14 mouse cellular contexts compared by ENCODE assay signal in genomic region chr13:55392933-55393332, GRCm38 (mm10). TPM values are rescaled to one million over a fixed set of nuclear protein-coding genes. Genes with fewer than 3 reads are reported as not detected.
DNase-seq lines count a peak whose midpoint lies in the region; ATAC-seq and TF ChIP-seq lines count a peak whose summit lies in the region.
"Had no signal": no experiment of that assay in that cellular context is flagged by ENCODE, and none has a peak within 500 bp of the region (broad histone marks: within the 10 kb centered on the region; RNA-seq: fewer than 3 reads in every experiment).

No protein-coding gene starts in this region.

- peak; percentile 40 for ATAC-seq in granulocyte monocyte progenitor cell, adult 5-6 weeks (replicated peaks; ENCODE audit: poor library complexity, severe bottlenecking)

- DNase-seq in kidney, adult 2 months = peak; percentile 31
- no peak for DNase-seq in kidney, postnatal 10 days
- DNase-seq in thymus, adult 2 months = peak; percentile 42
- no peak for DNase-seq in thymus, adult 18-20 months
- DNase-seq in embryo, embryonic 10.5 days (ENCODE audit: low spot score) = no peak
- DNase-seq in heart, postnatal 14 days = no peak
- DNase-seq in MN1 (ENCODE audit: low spot score) = no peak
- DNase-seq: cerebellum, adult 18-20 months; layer of hippocampus, postnatal 36 days had no signal

- no peak overlapping the region for H3K4me3 ChIP-seq in kidney, adult 2 months (ENCODE audit: insufficient read depth, low read depth, low read length)
- no peak overlapping the region for H3K4me3 ChIP-seq in thymus, adult 2 months (ENCODE audit: control insufficient read depth, insufficient read depth, low read length)
- H3K4me3 ChIP-seq: embryonic facial prominence, embryonic 15.5 days; neural tube, embryonic 12.5 days had no signal

- H3K4me1 ChIP-seq in kidney, adult 2 months (ENCODE audit: control insufficient read depth, insufficient read depth, low read length) = peaks cover 4% of the 10 kb centered on the region; the same call in 1 of the 2 replicates
- H3K4me1 ChIP-seq in thymus, adult 2 months (replicated peaks; ENCODE audit: control insufficient read depth, insufficient read depth, low read length) = no peaks in the 10 kb centered on the region
- H3K4me1 ChIP-seq: embryonic facial prominence, embryonic 15.5 days; neural tube, embryonic 12.5 days had no signal

- no peak for TF ChIP-seq POLR2A in kidney, adult 2 months (IDR thresholded peaks at IDR 0.05; ENCODE audit: low read depth, low read length)
- TF ChIP-seq POLR2A in thymus, adult 2 months (IDR thresholded peaks at IDR 0.05; ENCODE audit: control insufficient read depth, extremely low read depth, insufficient read depth, low read length, poor library complexity) = no peak

- no peaks in the 10 kb centered on the region for H3K27me3 ChIP-seq in kidney, adult 2 months (replicated peaks; ENCODE audit: control insufficient read depth, insufficient read depth, low read length)
- no peaks in the 10 kb centered on the region; the same call in 1 of the 2 replicates for H3K27me3 ChIP-seq in thymus, adult 2 months (ENCODE audit: control insufficient read depth, insufficient read depth, low read length)
- H3K27me3 ChIP-seq: embryonic facial prominence, embryonic 15.5 days; neural tube, embryonic 12.5 days had no signal

- 79% methylated on average over 4 of the region's 4 CpGs for WGBS in kidney, adult 2 months
- WGBS in thymus, adult 2 months = 83% methylated on average over 4 of the region's 4 CpGs

- no peaks in the 10 kb centered on the region for H3K36me3 ChIP-seq in kidney, adult 2 months (ENCODE audit: control insufficient read depth, insufficient read depth, low read length)
- no peaks in the 10 kb centered on the region for H3K36me3 ChIP-seq in thymus, adult 2 months (ENCODE audit: control insufficient read depth, insufficient read depth, low read length)
- H3K36me3 ChIP-seq: embryonic facial prominence, embryonic 15.5 days; neural tube, embryonic 12.5 days had no signal

- TF ChIP-seq CTCF in kidney, adult 2 months (conservative IDR thresholded peaks at IDR 0.05; ENCODE audit: insufficient read depth, insufficient read length, low read depth, low read length) = peak; percentile 33; the same call in 1 of the 2 replicates
- peak; percentile 45; the same call in 1 of the 2 replicates for TF ChIP-seq CTCF in thymus, adult 2 months (IDR thresholded peaks at IDR 0.05; ENCODE audit: borderline replicate concordance, control insufficient read depth, extremely low read depth, insufficient read depth, low read length, poor library complexity)

- peak overlapping the region; percentile 68 for H3K27ac ChIP-seq in kidney, adult 2 months (ENCODE audit: insufficient read depth, low read depth, low read length)
- no peak overlapping the region for H3K27ac ChIP-seq in thymus, adult 2 months (ENCODE audit: control insufficient read depth, insufficient read depth, low read length)
- H3K27ac ChIP-seq: embryonic facial prominence, embryonic 15.5 days; neural tube, embryonic 12.5 days had no signal

- intact Hi-C loops in heart, postnatal 14 days (cut with DNase I) = loop anchor here (5.0 kb wide), 1 partner anchor 66 kb away; the partner anchor contains the start of gene Mxd3

RNA-seq across cellular contexts. Expression of gene Slc34a1, which starts 5.1 kb away (rescaled TPM):
- polyA plus RNA-seq in kidney, adult 2 months (2012; rRNA removed) = 9,073 and 10,701 TPM in 2 replicates
- 0.83 and 6.0 TPM in 2 replicates for polyA plus RNA-seq in thymus, adult 2 months (2012; rRNA removed)
- not detected in 2 replicates for total RNA-seq in granulocyte monocyte progenitor cell, adult 5-6 weeks (2014; fragmentation: Nextera tagmentation)
- total RNA-seq in granulocyte monocyte progenitor cell, adult 5-6 weeks (2017) = 0.56 TPM in 1 of 2 replicates, not detected in the other
- not detected for total RNA-seq in heart, postnatal 14 days (2021)
- total RNA-seq: gastrocnemius, postnatal 4 days; layer of hippocampus, postnatal 36 days had no signal
- polyA plus RNA-seq: hindbrain, embryonic 11.5 days had no signal

RNA-seq across cellular contexts. Expression of gene Pfn3, which starts 22.1 kb away (rescaled TPM):
- polyA plus RNA-seq in kidney, adult 2 months (2012; rRNA removed) = not detected in 2 replicates
- polyA plus RNA-seq in thymus, adult 2 months (2012; rRNA removed) = not detected in 2 replicates
- total RNA-seq in granulocyte monocyte progenitor cell, adult 5-6 weeks (2014; fragmentation: Nextera tagmentation) = not detected in 2 replicates
- not detected in 2 replicates for total RNA-seq in granulocyte monocyte progenitor cell, adult 5-6 weeks (2017)
- not detected for total RNA-seq in heart, postnatal 14 days (2021)
- total RNA-seq: gastrocnemius, postnatal 4 days; layer of hippocampus, postnatal 36 days had no signal
- polyA plus RNA-seq: embryonic facial prominence, embryonic 15.5 days; hindbrain, embryonic 11.5 days; neural tube, embryonic 12.5 days had no signal

RNA-seq across cellular contexts. Expression of gene Rgs14, which starts 23.4 kb away (rescaled TPM):
- 3.3 and 4.2 TPM in 2 replicates for polyA plus RNA-seq in kidney, adult 2 months (2012; rRNA removed)
- polyA plus RNA-seq in thymus, adult 2 months (2012; rRNA removed) = 179 and 220 TPM in 2 replicates
- 12.8 and 16.4 TPM in 2 replicates for total RNA-seq in granulocyte monocyte progenitor cell, adult 5-6 weeks (2014; fragmentation: Nextera tagmentation)
- total RNA-seq in granulocyte monocyte progenitor cell, adult 5-6 weeks (2017) = 7.0 and 8.8 TPM in 2 replicates
- 1 to 10 TPM in 1 of 2 experiments, under 1 TPM in 1; 0.65 to 1.6 TPM for total RNA-seq in heart, postnatal 14 days (2021)

RNA-seq across cellular contexts. Expression of gene Lman2, which starts 30.4 kb away (rescaled TPM):
- 114 and 126 TPM in 2 replicates for polyA plus RNA-seq in kidney, adult 2 months (2012; rRNA removed)
- 134 and 139 TPM in 2 replicates for polyA plus RNA-seq in thymus, adult 2 months (2012; rRNA removed)
- total RNA-seq in granulocyte monocyte progenitor cell, adult 5-6 weeks (2014; fragmentation: Nextera tagmentation) = 150 and 177 TPM in 2 replicates
- total RNA-seq in granulocyte monocyte progenitor cell, adult 5-6 weeks (2017) = 128 and 145 TPM in 2 replicates
- total RNA-seq in heart, postnatal 14 days (2021) = 10 to 100 TPM; 46.0 to 49.9 TPM

RNA-seq across cellular contexts. Expression of gene F12, which starts 33.7 kb away (rescaled TPM):
- polyA plus RNA-seq in kidney, adult 2 months (2012; rRNA removed) = 0.03 and 0.07 TPM in 2 replicates
- 0.39 and 1.6 TPM in 2 replicates for polyA plus RNA-seq in thymus, adult 2 months (2012; rRNA removed)
- total RNA-seq in granulocyte monocyte progenitor cell, adult 5-6 weeks (2014; fragmentation: Nextera tagmentation) = not detected in 2 replicates
- not detected in 2 replicates for total RNA-seq in granulocyte monocyte progenitor cell, adult 5-6 weeks (2017)
- not detected for total RNA-seq in heart, postnatal 14 days (2021)
- polyA plus RNA-seq: hindbrain, embryonic 11.5 days; neural tube, embryonic 12.5 days had no signal

Comparison
In these comparisons a context has a peak if more than half of its experiments do, and no peak if none do; other contexts are left out.
1. DNase-seq: peak in kidney, adult 2 months (single experiment) and thymus, adult 2 months (single experiment); none in kidney, postnatal 10 days (single experiment), thymus, adult 18-20 months (0 of 2), embryo, embryonic 10.5 days (single experiment), heart, postnatal 14 days (0 of 2) and MN1 (single experiment).